Comparison of ENCODE assay signal across 9 mouse cellular contexts in genomic region chr2:153496301-153496700, GRCm38 (mm10). TPM values are rescaled to one million over a fixed set of nuclear protein-coding genes. Genes with fewer than 3 reads are reported as not detected.
DNase-seq lines count a peak whose midpoint lies in the region; ATAC-seq lines count a peak whose summit lies in the region.
"Had no signal": no experiment of that assay in that cellular context is flagged by ENCODE, and none has a peak within 500 bp of the region (broad histone marks: within the 10 kb centered on the region; RNA-seq: fewer than 3 reads in every experiment).

No protein-coding gene starts in this region.

- H3K27me3 ChIP-seq in liver, embryonic 16.5 days (ENCODE audit: control insufficient read depth, insufficient read depth, low read depth, low read length) = no peaks in the 10 kb centered on the region

- peaks cover 63% of the 10 kb centered on the region for H3K4me1 ChIP-seq in liver, embryonic 16.5 days (ENCODE audit: control insufficient read depth, low read depth, low read length)

- peak overlapping the region; percentile 55 for H3K9ac ChIP-seq in liver, embryonic 16.5 days (ENCODE audit: low read depth, low read length)

- no peak for ATAC-seq in liver, embryonic 16.5 days (ENCODE audit: low read depth)
- ATAC-seq in frontal cortex, adult (ENCODE audit: low TSS enrichment) = no peak

- H3K9me3 ChIP-seq in liver, embryonic 16.5 days (replicated peaks; ENCODE audit: control insufficient read depth, low read length) = no peaks in the 10 kb centered on the region

- no peak overlapping the region for H3K4me3 ChIP-seq in liver, embryonic 16.5 days (ENCODE audit: low read depth, low read length)

- no peaks in the 10 kb centered on the region for H3K36me3 ChIP-seq in liver, embryonic 16.5 days (ENCODE audit: control insufficient read depth, insufficient read depth)

- H3K4me2 ChIP-seq in liver, embryonic 16.5 days (ENCODE audit: low read depth, low read length) = peak overlapping the region; percentile 34

- 44% methylated on average over 6 of the region's 6 CpGs for WGBS in liver, embryonic 16.5 days (ENCODE audit: insufficient replicate concordance)

- H3K27ac ChIP-seq in liver, embryonic 16.5 days (ENCODE audit: low read length) = peak overlapping the region; percentile 95

- peak; percentile 29 to 36 for DNase-seq in cerebellum, postnatal 25 days
- no peak for DNase-seq in cerebellum, postnatal 4 days (ENCODE audit: low spot score in 2 of 2)
- DNase-seq in thymus, postnatal 4 days = peak; percentile 44
- no peak for DNase-seq in thymus, adult 18-20 months
- no peak for DNase-seq in adipocyte (ENCODE audit: low spot score)
- no peak for DNase-seq in T-cell, adult 2 months (ENCODE audit: low spot score)
- DNase-seq: B cell, adult 2 months had no signal

RNA-seq across cellular contexts. Expression of gene 4930404H24Rik, which starts 3.7 kb away (rescaled TPM):
- polyA plus RNA-seq in liver, embryonic 16.5 days (2015; fragmentation: Nextera tagmentation; extraction: Ambion mirVana) = not detected in 2 replicates

RNA-seq across cellular contexts. Expression of gene Nol4l, which starts 33.5 kb away (rescaled TPM):
- 3.9 and 4.3 TPM in 2 replicates for polyA plus RNA-seq in liver, embryonic 16.5 days (2015; fragmentation: Nextera tagmentation; extraction: Ambion mirVana)

Comparison
In these comparisons a context has a peak if more than half of its experiments do, and no peak if none do; other contexts are left out.
1. DNase-seq: peak in cerebellum, postnatal 25 days (2 of 2) and thymus, postnatal 4 days (single experiment); none in cerebellum, postnatal 4 days (0 of 2), thymus, adult 18-20 months (0 of 2), adipocyte (single experiment) and T-cell, adult 2 months (single experiment).